Mouse (Mus musculus) MEL (cell line): ENCODE results near the gene Bphl. TPM values are rescaled to one million over a fixed set of nuclear protein-coding genes. Genes with fewer than 3 reads are reported as not detected.

ENCODE experiments used
- DNase-seq: peaks from one replicate; pipeline ENCODE4 v3.0.0; 2011; ENCODE audit warnings: low read depth, low spot score
- H3K27ac ChIP-seq: 2 replicates; pipeline ENCODE4 v1.5.1; 2012; ENCODE audit warnings: low read depth, mild to moderate bottlenecking, control low read depth, low read length, moderate library complexity; ENCODE audit not compliant: control insufficient read depth
- H3K27me3 ChIP-seq, 2 experiments: fragments of 150-350 bp in 1 of 2; sonication (generic) in 1 of 2; 2 replicates each; pipeline ENCODE4 v1.6.1; 2012; ENCODE audit warnings: low read length in 2 of 2, mild to moderate bottlenecking in 2 of 2, improper control_type of control experiment in 1 of 2, moderate library complexity in 1 of 2; ENCODE audit not compliant: insufficient read depth in 2 of 2, control insufficient read depth in 1 of 2
- H3K36me3 ChIP-seq, 2 experiments: 2 replicates each; pipeline ENCODE4 v1.6.1; 2012 to 2014; ENCODE audit warnings: low read length in 2 of 2, improper control_type of control experiment in 1 of 2, inconsistent platforms in 1 of 2, mild to moderate bottlenecking in 1 of 2; ENCODE audit not compliant: insufficient read depth in 2 of 2, control insufficient read depth in 1 of 2
- H3K4me1 ChIP-seq, 2 experiments: fragments of 150-350 bp in 1 of 2; sonication (generic) in 1 of 2; 2 replicates each; pipeline ENCODE4 v1.6.1; 2012; ENCODE audit warnings: low read length in 2 of 2, improper control_type of control experiment in 1 of 2, mild to moderate bottlenecking in 1 of 2; ENCODE audit not compliant: insufficient read depth in 2 of 2, control insufficient read depth in 1 of 2
- H3K4me3 ChIP-seq, 2 experiments: fragments of 150-350 bp in 1 of 2; sonication (generic) in 1 of 2; 2 replicates each; pipeline ENCODE4 v1.5.1; 2012; ENCODE audit warnings: low read depth in 2 of 2, low read length in 2 of 2, mild to moderate bottlenecking in 2 of 2, moderate library complexity in 2 of 2, control low read depth in 1 of 2, improper control_type of control experiment in 1 of 2; ENCODE audit not compliant: control insufficient read depth in 1 of 2, insufficient read depth in 1 of 2
- H3K79me2 ChIP-seq: 2 replicates; pipeline ENCODE4 v1.6.1; 2012; ENCODE audit warnings: mild to moderate bottlenecking, low read length, moderate library complexity; ENCODE audit not compliant: control insufficient read depth, poor library complexity, insufficient read depth
- H3K9ac ChIP-seq: 2 replicates; pipeline ENCODE4 v1.6.1; 2012; ENCODE audit warnings: low read depth, mild to moderate bottlenecking, control low read depth, low read length, moderate library complexity; ENCODE audit not compliant: control insufficient read depth, poor library complexity, severe bottlenecking
- H3K9me3 ChIP-seq: fragments of 150-350 bp; sonication (generic); replicated peaks from 2 replicates; pipeline ENCODE4 v1.6.1; 2012; ENCODE audit warnings: mild to moderate bottlenecking, low read length, improper control_type of control experiment, moderate library complexity; ENCODE audit not compliant: insufficient read depth
- BHLHE40 ChIP-seq: IDR thresholded peaks from 2 replicates; pipeline ENCODE4 v1.6.1; 2012; ENCODE audit warnings: low read depth, mild to moderate bottlenecking, inconsistent platforms, low read length, improper control_type of control experiment, borderline replicate concordance
- CHD1 ChIP-seq: IDR thresholded peaks from 2 replicates; pipeline ENCODE4 v1.6.1; 2012; ENCODE audit warnings: low read depth, mild to moderate bottlenecking, inconsistent platforms, low read length, improper control_type of control experiment
- CHD2 ChIP-seq: IDR thresholded peaks from 2 replicates; pipeline ENCODE4 v1.6.1; 2011; ENCODE audit warnings: low read length, improper control_type of control experiment
- CTCF ChIP-seq, 3 experiments: IDR thresholded peaks in 2 of 3; conservative IDR thresholded peaks in 1 of 3; 2 replicates each; pipeline ENCODE4 v1.5.1; 2011 to 2012; ENCODE audit warnings: low read length in 3 of 3, low read depth in 2 of 3, mild to moderate bottlenecking in 2 of 3, improper control_type of control experiment in 1 of 3, inconsistent platforms in 1 of 3, mixed read lengths in 1 of 3, moderate library complexity in 1 of 3; ENCODE audit not compliant: control insufficient read depth in 1 of 3, insufficient read depth in 1 of 3, poor library complexity in 1 of 3, severe bottlenecking in 1 of 3
- ELF1 ChIP-seq: IDR thresholded peaks from 2 replicates; pipeline ENCODE4 v1.6.1; 2014; ENCODE audit warnings: low read depth, mild to moderate bottlenecking, inconsistent platforms, low read length, improper control_type of control experiment, moderate library complexity
- EP300 ChIP-seq, 2 experiments: IDR thresholded peaks; 2 replicates each; pipeline ENCODE4 v1.6.1; 2011; ENCODE audit warnings: improper control_type of control experiment in 2 of 2, low read length in 2 of 2, low read depth in 1 of 2, mild to moderate bottlenecking in 1 of 2
- ETS1 ChIP-seq: IDR thresholded peaks from 2 replicates; pipeline ENCODE4 v1.6.1; 2012; ENCODE audit warnings: low read depth, mild to moderate bottlenecking, inconsistent platforms, low read length, improper control_type of control experiment, moderate library complexity
- GABPA ChIP-seq: IDR thresholded peaks from 2 replicates; pipeline ENCODE4 v1.6.1; 2012; ENCODE audit warnings: low read depth, mild to moderate bottlenecking, inconsistent platforms, low read length, improper control_type of control experiment, moderate library complexity
- GATA1 ChIP-seq: IDR thresholded peaks from 2 replicates; pipeline ENCODE4 v1.6.1; 2011; ENCODE audit warnings: low read depth, low read length, improper control_type of control experiment
- HCFC1 ChIP-seq: IDR thresholded peaks from 2 replicates; pipeline ENCODE4 v1.6.1; 2012; ENCODE audit warnings: low read depth, mild to moderate bottlenecking, inconsistent platforms, low read length, improper control_type of control experiment, moderate library complexity
- JUND ChIP-seq: IDR thresholded peaks from 2 replicates; pipeline ENCODE4 v1.6.1; 2011; ENCODE audit warnings: low read depth, mild to moderate bottlenecking, improper control_type of control experiment, low read length
- KAT2A ChIP-seq: conservative IDR thresholded peaks from 2 replicates; pipeline ENCODE4 v1.6.1; 2012; ENCODE audit warnings: low read depth, low read length, improper control_type of control experiment, inconsistent platforms
- MAFK ChIP-seq: IDR thresholded peaks from 2 replicates; pipeline ENCODE4 v1.6.1; 2011; ENCODE audit warnings: low read depth, mild to moderate bottlenecking, low read length, improper control_type of control experiment, borderline replicate concordance
- MAX ChIP-seq: IDR thresholded peaks from 2 replicates; pipeline ENCODE4 v1.6.1; 2011; ENCODE audit warnings: low read length, improper control_type of control experiment
- MAZ ChIP-seq: IDR thresholded peaks from 2 replicates; pipeline ENCODE4 v1.6.1; 2012; ENCODE audit warnings: low read depth, mild to moderate bottlenecking, inconsistent platforms, low read length, improper control_type of control experiment
- MXI1 ChIP-seq: IDR thresholded peaks from 2 replicates; pipeline ENCODE4 v1.6.1; 2011; ENCODE audit warnings: mild to moderate bottlenecking, low read depth, low read length, improper control_type of control experiment
- MYB ChIP-seq: IDR thresholded peaks from 2 replicates; pipeline ENCODE4 v1.6.1; 2011; ENCODE audit warnings: mild to moderate bottlenecking, low read depth, low read length, improper control_type of control experiment
- NELFE ChIP-seq: IDR thresholded peaks from 2 replicates; pipeline ENCODE4 v1.6.1; 2011; ENCODE audit warnings: low read depth, low read length, improper control_type of control experiment
- NRF1 ChIP-seq: IDR thresholded peaks from 2 replicates; pipeline ENCODE4 v1.6.1; 2014; ENCODE audit warnings: low read depth, mild to moderate bottlenecking, inconsistent platforms, low read length, improper control_type of control experiment, moderate library complexity; ENCODE audit not compliant: poor library complexity, insufficient read depth, severe bottlenecking
- POLR2A ChIP-seq, 2 experiments: IDR thresholded peaks; 2 replicates each; pipeline ENCODE4 v1.6.1; 2011 to 2012; ENCODE audit warnings: low read length in 2 of 2, mild to moderate bottlenecking in 2 of 2, control low read depth in 1 of 2, improper control_type of control experiment in 1 of 2, low read depth in 1 of 2, moderate library complexity in 1 of 2; ENCODE audit not compliant: control insufficient read depth in 1 of 2, insufficient read depth in 1 of 2, poor library complexity in 1 of 2
- RAD21 ChIP-seq: IDR thresholded peaks from 2 replicates; pipeline ENCODE4 v1.6.1; 2011; ENCODE audit warnings: mild to moderate bottlenecking, low read depth, low read length, improper control_type of control experiment
- RCOR1 ChIP-seq: IDR thresholded peaks from 2 replicates; pipeline ENCODE4 v1.6.1; 2012; ENCODE audit warnings: low read depth, mild to moderate bottlenecking, inconsistent platforms, low read length, improper control_type of control experiment
- TAL1 ChIP-seq: IDR thresholded peaks from 2 replicates; pipeline ENCODE4 v1.6.1; 2012; ENCODE audit warnings: mild to moderate bottlenecking, inconsistent platforms, low read length, moderate library complexity, mixed read lengths
- TBP ChIP-seq: IDR thresholded peaks from 2 replicates; pipeline ENCODE4 v1.8.0; 2011; ENCODE audit warnings: low read depth, low read length, improper control_type of control experiment
- TCF12 ChIP-seq: IDR thresholded peaks from 2 replicates; pipeline ENCODE4 v1.6.1; 2014; ENCODE audit warnings: low read depth, mild to moderate bottlenecking, inconsistent platforms, low read length, improper control_type of control experiment, moderate library complexity
- UBTF ChIP-seq: IDR thresholded peaks from 2 replicates; pipeline ENCODE4 v1.6.1; 2012; ENCODE audit warnings: low read depth, mild to moderate bottlenecking, inconsistent platforms, low read length, improper control_type of control experiment, moderate library complexity, borderline replicate concordance; ENCODE audit not compliant: insufficient read depth
- USF1 ChIP-seq: IDR thresholded peaks from 2 replicates; pipeline ENCODE4 v1.6.1; 2014; ENCODE audit warnings: low read depth, mild to moderate bottlenecking, inconsistent platforms, low read length, improper control_type of control experiment, moderate library complexity
- USF2 ChIP-seq, 2 experiments: IDR thresholded peaks; 2 replicates each; pipeline ENCODE4 v1.6.1; 2011 to 2012; ENCODE audit warnings: improper control_type of control experiment in 2 of 2, low read length in 2 of 2, borderline replicate concordance in 1 of 2, inconsistent platforms in 1 of 2, low read depth in 1 of 2, mild to moderate bottlenecking in 1 of 2; ENCODE audit not compliant: insufficient read depth in 1 of 2
- ZC3H11A ChIP-seq: IDR thresholded peaks from 2 replicates; pipeline ENCODE4 v1.6.1; 2012; ENCODE audit warnings: low read depth, mild to moderate bottlenecking, inconsistent platforms, low read length, improper control_type of control experiment
- polyA plus RNA-seq, 2 experiments: library from polyadenylated mRNA; stranded (reverse) in 1 of 2; unstranded in 1 of 2; fragments of >175 nt in 1 of 2; fragments of >200 nt in 1 of 2; gene quantifications; 2 replicates each; pipeline versions ENCODE4 v1.2.1 to v1.2.4; 2012; ENCODE audit warnings: low replicate concordance in 2 of 2, low read depth in 1 of 2; ENCODE audit not compliant: insufficient read length in 2 of 2, insufficient read depth in 1 of 2, missing spikeins in 1 of 2
- total RNA-seq: library from RNA; depleted of rRNA; stranded (reverse); fragments of 300-350 nt; gene quantifications from 2 replicates; pipeline ENCODE4 v1.2.3, GENCODE M21; 2012

The Bphl gene
- total and polyA plus RNA-seq, 3 experiments, result 6.5 to 7.7 TPM; not detected in 1

DNA sequence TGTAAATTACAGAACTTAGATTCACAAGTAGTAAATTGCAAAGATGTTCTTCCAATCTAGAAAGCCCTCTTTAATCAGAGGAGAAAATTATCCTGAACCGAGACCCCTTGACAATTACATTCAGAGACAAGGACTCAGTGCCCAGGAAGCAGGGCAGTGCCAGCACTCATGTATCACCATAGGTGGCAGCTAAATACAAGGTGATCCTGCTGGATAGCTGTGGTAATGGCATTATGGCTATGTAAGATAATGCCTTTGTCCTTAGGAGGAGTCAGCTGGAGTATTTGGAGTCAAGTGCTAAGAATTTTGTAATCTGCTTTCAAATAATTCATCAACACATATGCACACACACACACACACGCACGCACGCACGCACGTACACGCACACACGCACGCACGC, 63.9 kb downstream of the Bphl start:
- DNase-seq, result peak; percentile 68
- peak overlapping the region; percentile 66 for H3K27ac ChIP-seq
- peaks cover 0 to 11% of the 10 kb centered on the region in 2 experiments; a peak in 2 of 4 replicates for H3K36me3 ChIP-seq
- no peaks in the 10 kb centered on the region for H3K79me2 ChIP-seq
- no peaks in the 10 kb centered on the region for H3K9me3 ChIP-seq
- peaks cover 5 to 10% of the 10 kb centered on the region in 2 experiments for H3K4me1 ChIP-seq
- TF ChIP-seq GATA1, result peak; percentile 46; the same call in 1 of the 2 replicates
- no peak for TF ChIP-seq USF2 (IDR thresholded peaks at IDR 0.05; ENCODE audit: borderline replicate concordance in 1 of 2, insufficient read depth in 1 of 2, low read depth in 1 of 2, low read length in 2 of 2)
- peak in 1 of 2 experiments; percentile 32; a peak in 1 of 4 replicates for TF ChIP-seq EP300 (IDR thresholded peaks at IDR 0.05; ENCODE audit: low read depth in 1 of 2, low read length in 2 of 2)
- TF ChIP-seq MXI1, result no peak
- TF ChIP-seq TCF12, result peak; percentile 25; the same call in 1 of the 2 replicates
- TF ChIP-seq CTCF (IDR thresholded peaks at IDR 0.05 in 2 of 3, conservative IDR thresholded peaks at IDR 0.05 in 1 of 3; ENCODE audit: control insufficient read depth in 1 of 3, insufficient read depth in 1 of 3, low read depth in 2 of 3, low read length in 3 of 3, poor library complexity in 1 of 3, severe bottlenecking in 1 of 3), result 0 out of 6 replicates have a peak, but pooled peaks of 1 of the 3 experiments have one; percentile 9
- TF ChIP-seq ETS1, result 0 out of 2 replicates have a peak, but pooled peaks have one; percentile 41
- TF ChIP-seq POLR2A (IDR thresholded peaks at IDR 0.05; ENCODE audit: control insufficient read depth in 1 of 2, insufficient read depth in 1 of 2, low read depth in 1 of 2, low read length in 2 of 2, poor library complexity in 1 of 2), result no peak
- TF ChIP-seq JUND, result no peak
- peak; percentile 55; the same call in 1 of the 2 replicates for TF ChIP-seq TAL1
- TF ChIP-seq MAFK, result no peak
- no peaks in the 10 kb centered on the region for H3K27me3 ChIP-seq
- H3K9ac ChIP-seq, result peak overlapping the region; percentile 58
- H3K4me3 ChIP-seq, result peak overlapping the region; percentile 56 to 78

DNA sequence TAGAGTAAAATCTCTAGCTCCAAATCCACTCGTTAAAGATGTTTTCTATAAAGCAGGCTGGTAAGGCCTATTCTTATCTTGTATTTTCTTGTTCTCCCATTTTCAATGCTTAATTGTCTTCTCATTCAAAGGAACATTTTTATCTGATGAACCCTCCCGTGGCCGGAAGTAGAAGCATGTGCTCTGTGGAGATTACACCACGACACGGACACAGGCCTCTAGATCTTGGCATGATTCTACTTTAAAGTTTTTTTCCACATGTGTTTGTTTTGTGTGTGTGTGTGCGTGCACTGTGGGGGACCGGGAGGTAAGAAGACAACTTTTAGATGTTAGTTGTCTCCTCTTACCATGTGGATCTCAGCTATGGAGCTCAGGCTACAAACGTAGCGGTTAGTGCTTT, 64.5 kb downstream of the Bphl start:
- Histone ChIP-seq H3K27ac (peak overlapping the region; percentile 66), H3K9ac (peak overlapping the region; percentile 58), H3K79me2 (no peaks in the 10 kb centered on the region), H3K27me3 (no peaks in the 10 kb centered on the region), H3K36me3 (peaks cover 0 to 13% of the 10 kb centered on the region in 2 experiments; a peak in 2 of 4 replicates), H3K4me1 (peaks cover 9% of the 10 kb centered on the region in 2 experiments), H3K4me3 (peak overlapping the region in 1 of 2 experiments; percentile 11; a peak in 1 of 4 replicates), H3K9me3 (no peaks in the 10 kb centered on the region)
- DNase-seq, result peak; percentile 83
- TF ChIP-seq MYB (no peak), MAZ (no peak), BHLHE40 (peak; percentile 70; the same call in 1 of the 2 replicates), MAX (peak; percentile 90), RCOR1 (peak; percentile 75), CHD2 (no peak; the same call in 1 of the 2 replicates), ELF1 (no peak), CTCF (IDR thresholded peaks at IDR 0.05 in 2 of 3, conservative IDR thresholded peaks at IDR 0.05 in 1 of 3; ENCODE audit: control insufficient read depth in 1 of 3, insufficient read depth in 1 of 3, low read depth in 2 of 3, low read length in 3 of 3, poor library complexity in 1 of 3, severe bottlenecking in 1 of 3) (no peak), NELFE (no peak), ETS1 (peak; percentile 88), KAT2A (no peak), TBP (peak; percentile 33; the same call in 1 of the 2 replicates), UBTF (no peak), CHD1 (no peak), RAD21 (no peak), USF1 (no peak; the same call in 1 of the 2 replicates), MXI1 (peak; percentile 77), NRF1 (no peak), GATA1 (peak; percentile 95), GABPA (no peak), TAL1 (peak; percentile 77), ZC3H11A (no peak), TCF12 (peak; percentile 95), EP300 (IDR thresholded peaks at IDR 0.05; ENCODE audit: low read depth in 1 of 2, low read length in 2 of 2) (peak; percentile 91 to 93), HCFC1 (0 out of 2 replicates have a peak, but pooled peaks have one; percentile 31)
